Mouse (Mus musculus): Measurements from ENCODE around the gene Ubac2.
A peak's percentile ranks its signal among the peaks of the same experiment; 100 is the strongest.

Gene Ubac2

GRCm38 (mm10) chr14:121895316-121895715, 16.9 kb downstream of the Ubac2 start:
- no peak for DNase-seq (ENCODE audit: low spot score)

GRCm38 (mm10) chr14:121896126-121897090, 18.0 kb downstream of the Ubac2 start:
- no peak for DNase-seq (ENCODE audit: low spot score)

- no peak for DNase-seq (ENCODE audit: low spot score)
Measured at GRCm38 (mm10) chr14:121897773-121898172, 19.4 kb downstream of the Ubac2 start.

DNA sequence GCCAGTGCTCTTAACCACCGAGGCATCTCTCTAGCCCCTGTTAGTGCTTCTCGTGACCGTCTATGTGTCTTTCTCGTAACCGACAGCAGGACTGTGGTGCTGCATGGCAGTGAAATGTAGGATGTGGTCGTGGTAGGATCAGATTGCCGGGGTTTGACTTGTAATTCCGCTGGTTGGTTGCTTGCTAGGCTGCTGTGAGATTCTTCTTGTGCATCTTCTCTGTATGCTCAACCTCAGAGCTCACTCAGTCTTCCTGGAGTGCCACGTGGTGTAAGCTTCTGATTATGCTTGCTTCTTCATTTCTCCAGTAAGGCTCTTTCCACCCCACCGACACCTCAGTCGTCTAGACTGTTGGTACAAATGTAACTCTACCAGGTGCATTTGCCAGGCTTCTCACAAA, 20.1 kb downstream of the Ubac2 start:
- DNase-seq (ENCODE audit: low spot score), result no peak

DNA sequence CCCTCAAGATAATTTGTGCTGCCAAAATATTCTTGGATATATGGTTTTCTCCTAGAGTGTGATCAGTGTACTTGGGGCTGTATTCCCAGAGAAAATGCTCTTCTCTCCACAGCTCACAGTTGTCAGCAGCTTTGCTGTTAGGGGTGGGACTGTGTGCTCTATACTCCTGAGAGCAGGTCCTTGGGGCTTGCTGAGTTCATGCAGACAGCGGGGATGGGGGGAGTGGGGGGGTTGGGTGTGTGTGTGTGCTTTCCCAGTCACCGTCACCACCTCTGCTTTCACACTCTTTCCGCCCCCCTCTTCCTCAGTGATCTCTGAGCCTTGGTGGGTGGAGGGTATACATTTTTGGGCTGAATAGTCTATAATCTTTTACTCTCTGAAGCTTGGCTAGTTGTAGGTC, 20.7 kb downstream of the Ubac2 start:
- DNase-seq (ENCODE audit: low spot score), result no peak

DNA sequence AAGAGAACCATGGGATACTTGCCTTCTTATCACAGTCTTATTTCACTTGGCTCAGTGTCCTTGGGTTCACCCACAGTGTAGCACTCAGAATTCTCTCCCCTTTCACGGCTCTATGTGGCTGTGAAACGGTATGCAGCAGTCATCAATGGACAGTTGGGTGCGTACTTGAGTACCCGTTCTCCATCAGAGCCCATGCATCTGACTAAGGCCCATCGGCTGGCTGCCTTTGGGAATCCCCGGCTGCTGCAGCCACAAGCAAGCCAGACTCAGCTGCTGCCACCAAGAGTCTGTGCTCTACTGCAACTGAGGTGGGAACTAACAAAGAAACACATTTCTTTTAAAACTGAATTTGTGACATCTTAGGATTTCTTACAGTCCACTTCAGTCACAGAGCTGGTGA, 23.1 kb downstream of the Ubac2 start:
- no peak for DNase-seq (ENCODE audit: low spot score)

DNA sequence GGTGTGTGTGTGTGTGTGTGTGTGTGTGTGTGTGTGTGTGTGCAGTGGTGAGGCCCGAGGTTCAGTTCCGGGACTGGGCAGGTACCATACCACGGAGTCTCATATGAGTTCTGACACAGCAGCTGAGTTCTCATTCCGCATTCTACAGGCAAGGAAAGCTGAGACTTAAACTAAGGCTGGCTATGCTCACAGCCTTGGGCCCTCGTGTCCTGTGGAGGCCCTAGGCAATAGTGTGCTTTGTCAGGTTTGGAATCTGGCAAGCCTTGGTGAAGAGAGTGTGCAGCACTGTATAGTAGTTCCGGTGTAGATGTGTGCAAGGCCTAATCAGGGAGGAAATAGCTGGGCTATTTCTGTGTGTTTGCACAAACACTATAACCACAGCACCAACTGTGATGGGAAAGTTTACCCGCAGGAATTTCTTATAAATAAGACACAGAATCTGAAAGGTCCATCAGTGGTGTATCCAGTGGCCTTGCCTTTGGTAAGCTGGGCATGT, 25.0 kb downstream of the Ubac2 start:
- no peak for DNase-seq (ENCODE audit: low spot score)

GRCm38 (mm10) chr14:121904754-121905153, 26.3 kb downstream of the Ubac2 start:
- no peak for DNase-seq (ENCODE audit: low spot score)

DNA sequence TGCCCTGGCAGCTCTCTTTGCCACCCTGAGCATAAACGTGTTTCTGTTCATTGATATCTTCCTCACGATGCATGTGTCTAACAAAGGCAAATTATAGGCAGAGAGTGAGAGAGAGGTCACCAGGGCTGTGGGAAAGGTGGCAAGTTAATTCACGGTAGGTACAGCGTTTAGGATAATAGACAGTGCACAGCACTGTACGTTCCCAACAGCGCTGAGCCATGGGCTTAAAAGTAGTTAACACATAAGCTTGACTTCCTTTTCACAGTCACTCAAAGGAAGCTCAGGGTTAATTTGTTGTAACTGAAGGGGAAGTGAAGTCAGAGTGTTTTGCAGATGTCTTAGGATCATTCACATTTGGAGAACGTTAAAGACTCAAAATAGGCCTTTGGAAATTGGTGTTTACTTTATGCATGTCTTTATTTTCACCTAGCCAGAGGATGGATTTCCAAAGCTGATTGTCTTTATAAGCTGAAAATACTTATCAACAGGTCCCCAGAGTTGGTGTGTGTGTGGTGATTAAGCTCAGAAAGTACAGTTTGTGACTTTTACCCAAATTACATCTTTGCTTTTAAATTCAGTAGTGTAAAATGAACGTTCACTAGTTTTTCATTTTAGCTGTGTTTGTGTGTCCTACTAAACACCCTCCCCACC, 28.0 kb downstream of the Ubac2 start:
- DNase-seq (ENCODE audit: low spot score), result no peak

DNA sequence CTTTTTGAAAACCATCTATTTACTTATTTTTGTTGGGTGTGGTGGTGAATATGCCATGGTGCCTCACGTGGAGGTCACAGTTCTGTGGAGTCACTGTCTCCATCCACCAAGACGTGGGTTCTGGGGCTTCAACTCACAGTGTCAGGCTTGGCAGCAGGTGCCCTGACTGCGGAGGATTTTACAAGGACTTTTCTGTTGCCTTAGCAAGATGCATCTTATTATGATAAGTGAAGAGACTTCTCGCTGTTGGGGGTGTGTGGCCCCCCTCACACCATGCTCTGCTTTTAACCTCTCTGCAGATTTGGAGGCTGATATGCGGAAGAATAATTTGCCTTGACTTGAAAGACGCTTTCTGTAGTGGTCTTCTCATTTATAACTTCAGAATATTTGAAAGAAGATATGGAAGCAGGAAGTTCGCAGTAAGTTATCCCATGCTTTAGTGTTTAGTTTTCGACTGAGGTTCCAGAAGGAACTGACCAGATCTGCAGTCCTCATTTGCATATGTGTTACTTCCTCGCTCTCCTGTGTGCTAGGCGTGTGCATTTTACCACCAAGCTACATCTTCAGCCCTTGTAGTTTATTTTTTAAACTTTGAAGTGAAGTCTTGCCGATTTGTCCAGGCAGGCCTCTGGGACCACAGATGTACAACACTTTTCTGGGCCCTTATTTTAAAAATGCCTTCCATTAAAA, 28.7 kb downstream of the Ubac2 start:
- no peak for DNase-seq (ENCODE audit: low spot score)

DNA sequence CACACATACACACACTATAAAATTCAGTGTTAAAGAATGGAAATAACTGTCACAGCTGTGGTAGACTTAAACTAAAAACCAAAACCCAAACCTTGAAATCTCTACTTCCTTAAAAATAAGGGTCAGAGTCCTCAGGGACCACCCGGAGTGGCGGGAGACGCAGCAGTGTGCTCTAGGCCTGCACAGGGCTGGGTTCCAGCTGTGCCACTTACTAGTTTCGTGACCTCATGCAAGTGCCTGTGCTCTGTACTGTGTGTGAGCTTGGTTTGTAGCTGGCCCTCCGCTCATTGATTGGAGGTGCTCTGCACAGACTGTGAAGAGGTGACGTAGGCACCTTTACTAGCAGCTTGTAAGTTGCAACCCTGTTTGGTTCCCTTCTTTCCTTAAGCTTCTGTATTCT, 31.4 kb downstream of the Ubac2 start:
- no peak for DNase-seq (ENCODE audit: low spot score)

DNA sequence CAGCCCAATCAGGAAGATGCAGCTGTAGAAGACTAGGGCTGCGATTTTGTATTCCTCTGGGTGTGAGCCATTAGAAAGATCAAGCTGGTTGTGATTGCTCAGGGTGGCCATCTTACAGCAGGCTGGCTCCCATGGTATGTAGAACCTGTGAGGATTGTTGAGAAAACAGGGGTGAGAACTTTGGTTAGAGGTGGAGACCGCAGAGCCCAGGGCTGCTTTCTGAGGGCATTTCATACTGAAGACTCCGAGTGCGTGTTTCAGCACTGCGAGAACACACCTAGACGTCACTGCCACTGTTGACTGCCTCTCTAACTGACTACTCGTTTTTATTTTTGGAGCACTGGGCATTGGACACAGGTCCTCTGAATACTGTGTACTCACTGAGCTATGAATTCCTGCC, 34.1 kb downstream of the Ubac2 start:
- no peak for DNase-seq (ENCODE audit: low spot score)

- no peak for DNase-seq (ENCODE audit: low spot score)
Measured at GRCm38 (mm10) chr14:121915143-121915542, 36.7 kb downstream of the Ubac2 start.

DNA sequence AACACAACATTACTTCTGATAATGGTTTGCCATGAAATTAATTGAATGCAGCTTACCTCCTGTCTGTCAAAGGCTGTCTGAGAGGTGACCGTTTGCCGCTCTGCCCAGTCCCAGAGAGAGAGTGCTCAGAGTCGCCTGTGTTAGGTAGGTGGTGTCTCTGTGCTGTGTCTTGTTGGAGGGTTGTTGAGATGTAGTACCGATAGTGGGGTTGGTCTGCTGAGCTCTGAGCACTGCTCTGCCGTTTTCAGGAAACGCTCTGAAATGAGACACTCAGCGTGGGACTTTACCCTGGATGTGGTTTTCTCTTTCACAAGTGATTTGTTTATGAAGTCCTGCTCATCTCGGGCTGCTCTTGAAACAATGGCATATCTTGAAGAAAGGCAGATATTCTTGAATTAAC, 37.2 kb downstream of the Ubac2 start, which contains the start of gene Gpr18:
TSS of gene Gpr18 (minus strand) at position 161 of the 400 bp plus-strand sequence.
- DNase-seq (ENCODE audit: low spot score), result no peak

GRCm38 (mm10) chr14:121916311-121917094, 38.1 kb downstream of the Ubac2 start:
- no peak for DNase-seq (ENCODE audit: low spot score)

DNA sequence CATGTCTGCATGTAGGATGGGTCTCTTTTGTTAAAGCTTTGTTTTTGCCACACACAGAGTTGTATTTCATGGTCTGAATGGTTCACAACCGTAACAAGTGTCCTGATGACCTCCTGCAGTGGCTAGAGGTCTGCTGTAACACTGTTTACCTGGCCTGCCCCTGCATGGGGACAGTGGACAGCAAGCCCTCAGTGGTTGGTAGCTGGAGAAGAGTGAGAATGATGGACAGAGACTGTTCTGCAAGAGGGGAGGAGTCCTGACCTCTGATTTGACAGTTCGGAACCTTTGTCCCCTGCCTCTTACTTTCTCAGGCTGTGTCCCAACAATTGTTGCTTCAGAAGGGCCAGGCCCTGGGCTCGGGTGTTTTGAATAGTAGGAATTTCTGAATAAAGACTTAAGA, 39.8 kb downstream of the Ubac2 start:
- DNase-seq (ENCODE audit: low spot score), result no peak

GRCm38 (mm10) chr14:121919752-121920151, 41.3 kb downstream of the Ubac2 start:
- DNase-seq (ENCODE audit: low spot score), result peak; percentile 31

DNA sequence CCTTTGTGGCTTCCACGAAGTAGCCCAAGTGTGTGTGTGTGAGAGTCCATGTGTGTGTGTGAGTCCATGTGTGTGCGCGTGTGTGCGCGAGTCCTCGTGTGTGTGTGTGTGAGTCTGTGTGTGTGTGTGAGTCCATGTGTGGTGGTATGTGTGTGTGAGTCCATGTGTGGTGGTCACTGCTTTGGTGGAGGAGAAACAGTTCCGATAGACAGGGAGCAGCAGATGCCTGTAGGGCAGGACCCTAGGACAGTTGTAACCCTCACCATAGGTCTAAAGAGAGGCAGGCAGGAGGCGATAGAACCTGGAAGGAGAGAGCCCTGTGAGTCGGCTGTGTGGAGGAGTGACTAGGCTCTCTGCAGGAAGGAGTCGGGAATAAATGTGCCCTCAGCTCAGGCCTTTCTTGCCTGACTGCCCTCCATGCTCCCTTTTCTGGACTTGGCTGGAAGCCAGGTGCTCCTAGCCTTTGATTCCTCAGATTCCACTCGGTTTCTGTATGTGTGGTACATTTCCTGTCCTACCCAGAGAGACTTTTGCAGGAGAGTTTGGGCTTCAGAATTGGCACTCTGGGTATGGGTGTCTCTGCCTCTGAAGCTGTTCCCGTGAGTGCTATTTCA, 42.2 kb downstream of the Ubac2 start:
- no peak for DNase-seq (ENCODE audit: low spot score)

DNA sequence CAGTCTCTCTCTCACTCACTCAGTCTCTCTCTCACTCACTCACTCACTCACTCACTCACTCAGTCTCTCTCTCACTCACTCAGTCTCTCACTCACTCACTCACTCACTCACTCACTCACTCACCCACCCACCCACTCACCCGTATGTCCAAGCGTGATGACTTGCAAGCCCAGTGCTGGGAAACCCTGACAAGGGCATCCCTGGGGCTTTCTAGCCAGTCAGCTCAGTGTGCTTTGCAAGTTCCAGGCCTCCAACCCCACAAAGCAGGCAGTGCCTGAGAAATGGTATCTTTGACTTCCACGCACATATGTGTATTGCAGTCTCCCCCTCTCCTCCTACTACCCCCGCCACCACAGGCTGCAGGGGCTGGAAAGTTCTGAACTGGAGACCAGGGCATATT, 43.6 kb downstream of the Ubac2 start:
- no peak for DNase-seq (ENCODE audit: low spot score)

- DNase-seq (ENCODE audit: low spot score), result no peak
Measured at GRCm38 (mm10) chr14:121922731-121923130, 44.3 kb downstream of the Ubac2 start.

DNA sequence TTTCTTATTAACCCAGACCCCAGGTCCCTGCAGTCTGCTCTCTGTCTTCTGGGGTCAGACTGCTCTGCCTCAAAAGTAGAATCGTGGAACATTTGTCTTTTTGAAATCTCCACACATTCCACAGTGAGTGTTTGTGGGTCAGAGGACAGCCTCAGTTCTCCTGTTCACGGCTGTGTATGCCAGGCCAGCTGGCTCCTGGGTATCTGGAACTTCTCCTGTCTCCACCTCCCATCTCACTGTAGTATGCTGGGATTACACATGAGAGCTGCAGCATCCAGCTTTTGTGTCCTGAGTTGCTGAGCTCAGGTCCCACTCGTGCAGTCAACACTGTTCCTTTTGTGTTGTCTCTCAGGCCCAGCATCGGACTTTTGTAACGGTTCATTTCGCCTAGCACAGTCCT, 46.5 kb downstream of the Ubac2 start:
- DNase-seq (ENCODE audit: low spot score), result no peak
